Mouse (Mus musculus) heart, adult 18-20 months (tissue): ENCODE measurements at regions not wholly inside any gene's neighbourhood (a gene's known extent, or its start where the extent isn't known, plus 50 kb on each side); places are given as distances from the start of the nearest gene placed in this dataset.

Source experiments
- DNase-seq, 2 experiments: peaks; one replicate each; pipeline ENCODE4 v3.0.0; 2021 to 2022; ENCODE audit warnings: mixed read lengths in 1 of 2

DNA sequence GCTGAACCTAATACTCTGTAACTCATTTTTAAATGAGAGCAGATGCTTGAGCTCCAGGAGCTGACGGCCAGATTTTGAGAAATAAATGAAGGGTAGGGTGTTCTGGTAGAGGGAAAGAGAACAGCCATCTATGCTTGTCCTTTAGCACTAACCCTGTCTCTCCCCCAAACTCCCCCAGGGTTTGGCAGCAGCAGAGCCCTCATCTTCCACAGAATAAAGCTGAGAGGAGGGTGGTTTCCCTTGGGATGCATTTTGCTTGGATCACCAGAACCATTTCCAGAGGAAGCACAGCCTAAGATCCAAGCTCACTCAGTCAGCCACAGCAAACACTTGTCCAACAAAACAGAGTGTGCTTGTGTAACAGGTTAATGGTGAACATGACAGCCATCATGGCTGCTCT, 464.8 kb upstream of the Marcks start:
- peak; percentile 15 to 22 for DNase-seq

DNA sequence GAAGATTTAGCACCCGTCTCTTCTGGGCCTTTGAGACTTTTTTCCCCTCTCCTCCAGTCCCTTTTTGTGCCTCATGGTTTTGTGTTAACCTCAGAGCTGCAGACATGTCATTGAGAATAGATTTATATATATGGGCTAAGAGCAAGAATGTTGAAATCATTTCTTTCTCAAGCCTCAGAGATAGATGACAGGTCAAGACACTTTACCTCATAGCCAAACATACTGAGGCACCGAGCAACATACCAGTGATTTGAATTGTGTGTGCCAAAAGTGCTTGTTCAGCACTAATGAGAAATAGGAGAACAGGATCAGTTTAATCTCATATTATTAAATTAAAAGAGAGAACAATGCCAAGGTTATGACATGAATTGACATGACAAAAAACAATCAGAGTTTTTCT, 464.2 kb upstream of the Marcks start:
- no peak for DNase-seq

GRCm38 (mm10) chr10:37589889-37590288, 451.2 kb upstream of the Marcks start:
- DNase-seq, result no peak

- DNase-seq, result no peak
These were observed 450.3 kb upstream of the Marcks start for GRCm38 (mm10) chr10:37589009-37589408.

GRCm38 (mm10) chr10:37571171-37571570, 432.5 kb upstream of the Marcks start:
- DNase-seq, result no peak

- no peak for DNase-seq
These were observed 423.0 kb upstream of the Marcks start for GRCm38 (mm10) chr10:37561705-37562104.

DNA sequence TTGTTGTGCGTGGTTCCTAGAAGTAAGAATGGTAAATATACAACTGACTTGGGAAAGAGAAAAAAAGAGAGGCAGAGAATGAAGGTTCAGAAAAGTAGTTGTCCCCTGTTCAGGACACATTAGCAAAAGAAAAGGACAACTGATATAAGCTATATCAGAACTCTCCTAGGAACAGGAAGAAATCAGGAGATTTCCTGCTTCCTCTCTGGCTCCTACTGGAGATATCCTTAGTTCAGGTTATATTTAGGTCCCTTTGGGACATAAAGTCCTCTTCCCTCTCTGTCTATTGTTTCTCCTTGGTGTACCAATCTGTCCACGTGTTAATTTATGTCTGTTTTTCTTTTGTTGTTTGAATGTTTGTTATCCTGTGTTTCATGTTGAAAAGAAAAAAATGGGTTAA, 410.7 kb upstream of the Marcks start:
- DNase-seq, result no peak

- no peak for DNase-seq
These were observed 402.0 kb upstream of the Marcks start for GRCm38 (mm10) chr10:37540703-37541102.

DNA sequence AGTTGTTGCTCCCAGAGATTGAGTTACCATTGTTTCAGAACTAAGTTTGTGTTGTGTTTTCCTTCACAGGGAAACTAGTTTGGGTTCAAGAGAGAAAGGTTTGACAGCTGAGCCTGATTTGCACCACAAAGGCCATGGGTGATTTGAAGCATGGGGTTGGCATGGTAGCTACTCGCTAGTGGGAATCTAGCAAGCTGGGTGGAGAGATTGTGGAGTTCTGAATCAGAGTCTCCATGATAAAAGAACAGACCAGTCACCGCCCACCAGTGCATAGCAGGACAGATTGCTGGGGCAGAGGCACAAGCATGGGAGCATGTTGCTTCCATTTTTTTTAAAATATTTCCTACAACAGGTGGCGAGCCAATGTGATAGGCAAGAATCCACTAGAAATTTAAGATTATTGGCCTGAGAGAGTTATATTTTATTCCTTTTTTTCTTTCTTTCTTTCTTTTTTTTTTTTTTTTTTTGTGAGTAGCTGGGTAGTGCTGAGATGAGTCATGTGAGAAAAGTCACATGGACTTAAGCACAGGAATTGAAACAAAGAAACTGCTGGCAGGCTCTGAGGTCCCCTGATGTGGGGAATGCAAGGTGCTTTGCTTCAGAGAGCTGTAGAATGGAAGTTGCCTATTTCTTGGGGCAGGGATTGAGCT, 367.4 kb upstream of the Marcks start:
- no peak for DNase-seq

DNA sequence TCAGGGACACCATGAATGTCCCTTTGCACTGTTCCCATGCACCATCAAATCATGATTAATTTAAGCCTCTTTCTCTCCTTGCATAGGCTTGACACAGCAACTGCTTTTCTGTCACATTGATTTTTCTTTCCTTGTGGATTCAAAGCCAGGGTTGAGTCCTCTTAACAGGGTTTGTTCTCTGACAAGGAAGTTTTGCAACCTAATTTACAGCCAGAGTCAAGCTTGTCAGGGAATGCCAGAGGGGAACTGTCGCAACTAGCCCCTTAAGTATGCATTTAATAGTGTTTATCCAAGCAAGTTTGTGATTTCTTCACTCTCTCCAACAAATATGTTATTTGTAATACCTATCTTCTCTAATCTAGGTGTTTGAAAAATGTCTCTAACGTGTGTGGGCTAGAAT, 365.7 kb upstream of the Marcks start:
- DNase-seq, result no peak

DNA sequence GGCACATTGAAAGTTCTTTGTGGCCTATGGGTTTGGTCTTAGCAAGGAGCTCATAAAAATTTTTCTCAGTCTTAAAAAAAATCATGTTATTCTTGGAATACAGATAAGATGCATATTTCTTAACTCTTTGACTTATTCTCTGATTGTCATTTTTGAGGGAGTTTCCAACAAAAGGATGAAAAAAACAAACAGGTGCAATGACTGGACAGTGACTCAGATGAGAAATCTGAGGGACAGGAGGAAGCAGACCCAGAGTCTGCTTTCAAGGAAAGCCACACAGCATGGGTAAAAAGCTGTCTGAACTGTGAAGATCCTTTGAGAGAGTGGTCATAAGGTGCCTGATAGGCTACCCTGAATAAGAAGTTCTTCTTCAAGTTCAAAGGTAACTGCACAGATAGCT, 363.8 kb upstream of the Marcks start:
- no peak for DNase-seq

GRCm38 (mm10) chr10:37501043-37501442, 362.3 kb upstream of the Marcks start:
- DNase-seq, result no peak

GRCm38 (mm10) chr10:37495467-37495866, 356.7 kb upstream of the Marcks start:
- DNase-seq, result no peak

DNA sequence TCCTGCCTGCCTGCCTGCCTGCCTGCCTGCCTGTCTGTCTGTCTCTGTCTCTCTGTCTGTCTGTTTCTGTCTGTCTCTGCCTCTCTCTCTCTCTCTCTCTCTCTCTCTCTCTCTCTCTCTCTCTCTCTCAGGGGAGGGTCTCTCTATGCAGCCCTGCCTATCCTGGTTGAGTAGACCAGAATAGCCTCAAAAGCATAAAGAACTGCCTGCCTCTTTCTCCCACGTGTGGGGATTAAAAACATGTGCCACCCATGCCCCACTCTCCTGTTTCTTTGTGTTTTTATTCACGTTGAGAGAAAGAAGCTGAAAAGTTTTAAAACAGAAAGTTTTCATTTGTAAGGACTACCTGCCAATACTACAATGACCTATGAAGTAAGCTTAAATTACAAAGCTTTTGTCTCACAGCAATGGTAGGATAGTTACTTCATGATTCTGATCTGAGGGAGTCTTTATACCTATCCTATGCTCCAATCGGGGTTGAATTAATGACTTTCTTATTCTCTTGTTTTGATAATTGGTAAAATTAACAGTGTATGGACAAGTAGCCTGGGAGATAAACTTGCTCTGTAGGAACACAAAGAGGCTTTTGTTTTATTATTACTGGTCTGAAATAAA, 355.9 kb upstream of the Marcks start:
- no peak for DNase-seq

DNA sequence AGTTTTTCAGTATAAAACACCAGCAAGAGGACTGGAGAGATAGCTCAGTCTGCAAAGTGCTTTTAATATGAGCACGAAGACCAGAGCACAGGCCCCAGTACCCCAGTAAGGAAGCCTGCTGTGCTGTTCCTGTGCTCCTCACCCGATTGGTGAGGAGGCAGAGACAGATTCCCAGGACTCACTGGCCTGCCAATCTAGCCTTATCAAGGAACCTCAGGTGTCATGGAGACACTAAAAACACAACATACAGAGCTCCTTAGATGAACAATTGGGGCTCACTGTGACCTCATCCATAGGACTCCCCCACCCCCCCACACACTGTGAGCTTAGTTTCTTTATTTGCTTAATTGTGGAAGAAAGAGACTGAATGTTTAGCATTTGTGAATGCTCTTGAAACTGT, 355.4 kb upstream of the Marcks start:
- no peak for DNase-seq

DNA sequence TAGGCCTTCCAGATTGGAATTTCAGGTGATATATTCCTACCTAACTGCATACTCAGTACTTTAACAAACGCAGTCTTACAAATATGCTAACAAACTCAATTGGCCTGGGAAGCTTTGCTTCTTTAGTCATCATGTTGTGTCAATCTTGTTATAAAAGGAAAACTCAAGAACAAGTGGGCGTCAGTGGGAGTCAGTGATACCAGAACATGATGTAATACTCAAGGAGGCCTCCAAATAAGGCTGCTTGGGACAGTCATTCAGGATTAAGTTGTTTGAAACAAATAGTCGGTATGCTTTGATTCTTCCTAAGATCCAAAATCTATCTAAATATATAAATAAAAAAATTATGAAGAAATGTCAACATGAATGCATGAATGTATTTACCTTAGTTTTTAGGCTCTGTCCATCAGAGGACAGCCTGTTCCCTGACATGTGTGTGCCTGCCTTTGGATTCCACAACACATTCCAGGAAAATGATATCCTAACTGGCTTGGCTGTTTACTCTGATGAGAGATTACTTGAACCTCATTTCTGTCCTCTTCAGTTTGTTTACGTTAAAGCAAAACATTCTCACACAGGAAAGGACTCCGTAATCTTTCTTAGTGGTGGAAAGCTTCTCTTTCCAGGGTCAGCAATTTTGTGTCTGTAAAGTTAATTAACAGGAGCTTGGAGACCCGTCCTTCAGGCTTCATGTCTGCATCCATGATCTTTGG, 345.7 kb upstream of the Marcks start:
- DNase-seq, result peak; percentile 14 to 28

DNA sequence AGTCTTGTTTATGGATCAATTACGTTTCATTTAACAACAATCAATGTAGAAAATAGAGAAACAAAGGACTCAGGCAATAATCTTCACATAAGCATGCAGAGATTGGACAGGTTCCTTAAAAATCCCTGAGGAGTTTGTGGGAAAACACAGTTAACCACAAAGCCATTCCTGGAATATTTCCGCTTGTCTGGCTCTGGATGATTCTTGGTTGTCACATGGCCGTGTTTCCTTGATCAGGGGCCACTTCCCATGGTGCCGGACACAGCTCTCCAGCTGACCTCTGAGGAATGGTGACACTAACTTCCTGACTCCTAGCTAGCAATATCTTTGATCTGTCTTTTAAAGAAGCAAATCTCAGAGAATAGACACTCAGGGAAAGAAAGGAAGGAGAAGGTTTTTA, 344.8 kb upstream of the Marcks start:
- peak; percentile 58 to 82 for DNase-seq

DNA sequence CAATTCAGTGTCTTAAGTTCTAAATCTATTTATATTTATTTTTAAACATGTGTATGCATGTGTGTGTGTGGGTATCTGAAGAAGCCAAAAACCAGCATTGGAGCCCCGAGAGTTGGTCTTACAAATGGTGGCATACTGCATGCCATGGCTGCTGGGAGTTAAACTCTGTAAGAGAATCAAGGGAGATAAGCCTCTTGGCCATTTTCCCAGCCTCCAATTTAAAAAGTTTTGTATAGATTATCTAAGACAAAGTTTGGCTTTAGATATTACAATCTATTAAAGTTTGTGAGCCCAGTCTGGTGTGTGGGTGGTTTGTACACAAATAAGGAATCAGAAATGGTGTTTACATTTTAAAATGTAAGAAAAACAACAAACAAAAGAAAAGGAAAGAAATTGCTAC, 343.2 kb upstream of the Marcks start:
- DNase-seq, result no peak

DNA sequence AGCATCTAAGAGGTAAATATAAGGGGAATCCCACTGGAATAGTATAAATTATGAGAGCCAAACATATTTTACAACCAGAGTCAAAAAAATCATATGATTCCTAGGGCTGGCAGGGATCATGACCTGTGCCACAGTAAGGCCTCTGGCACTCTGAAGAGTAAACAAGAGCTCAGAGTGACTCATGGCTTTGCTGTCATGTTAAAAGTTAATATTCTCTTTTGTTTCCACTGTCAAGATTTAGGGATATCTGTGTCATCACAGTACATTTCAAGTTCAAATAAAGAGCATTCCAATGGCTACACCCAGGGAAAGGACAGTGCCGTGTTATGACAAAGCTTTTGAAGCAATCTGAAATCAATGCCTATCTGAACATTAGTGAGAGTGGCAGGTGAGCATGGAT, 341.6 kb upstream of the Marcks start:
- DNase-seq, result no peak

GRCm38 (mm10) chr10:37478108-37478507, 339.4 kb upstream of the Marcks start:
- peak in 1 of 2 experiments; percentile 22 for DNase-seq

DNA sequence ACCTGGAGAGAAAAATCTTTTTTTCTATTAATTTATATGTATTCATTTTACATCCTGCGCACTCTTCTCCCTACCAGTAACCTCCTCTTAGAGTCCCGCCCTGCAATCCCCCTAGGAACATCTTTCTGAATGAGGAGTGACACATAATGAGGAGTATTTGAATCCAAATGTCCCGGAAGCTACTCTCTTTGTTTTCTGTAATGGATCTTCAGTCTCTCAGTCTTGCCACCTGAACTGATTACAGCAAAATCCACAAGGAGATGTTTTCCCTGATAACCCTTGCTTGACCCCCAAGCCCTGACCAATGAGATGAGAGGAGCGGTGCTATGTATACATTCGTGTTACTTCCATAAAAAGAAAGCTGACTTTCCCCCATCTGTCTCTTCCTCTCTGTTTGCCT, 334.4 kb upstream of the Marcks start:
- no peak for DNase-seq

DNA sequence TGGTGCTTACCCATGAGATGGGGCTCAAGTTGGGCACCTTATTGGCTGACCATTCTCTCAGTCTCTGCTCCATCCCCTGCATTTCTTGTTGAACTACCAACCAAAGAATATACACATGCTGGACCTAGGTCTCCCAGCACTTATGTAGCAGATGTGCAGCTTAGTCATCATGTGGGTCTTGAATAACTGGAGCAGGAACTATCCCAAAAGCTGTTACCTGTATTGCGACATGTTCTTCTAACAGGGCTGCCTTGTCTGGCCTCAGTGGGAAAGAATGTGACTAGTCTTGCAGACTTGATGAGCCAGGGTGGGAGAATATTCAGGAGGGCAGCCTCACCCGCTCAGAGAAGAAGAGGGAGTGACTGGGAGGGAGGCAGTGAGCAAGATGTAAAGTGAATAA, 318.7 kb upstream of the Marcks start:
- DNase-seq, result no peak

DNA sequence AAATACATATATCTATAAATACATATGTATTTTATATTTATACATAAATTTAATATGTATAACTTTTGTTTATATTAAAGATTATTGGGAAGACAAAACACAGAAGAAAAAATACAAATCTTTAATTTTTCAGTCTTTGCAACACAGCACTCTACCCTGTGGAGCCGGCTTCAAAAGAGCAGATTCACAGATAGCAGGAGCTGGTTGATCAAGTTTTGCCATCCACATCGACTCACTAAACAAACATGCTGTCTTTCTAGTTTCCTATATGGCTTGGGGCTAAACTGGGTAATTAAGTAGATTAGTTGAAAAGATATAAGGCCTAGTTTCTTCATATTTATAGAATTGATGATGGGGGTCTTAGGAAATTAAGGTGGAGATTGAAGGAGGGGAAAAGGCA, 311.2 kb upstream of the Marcks start:
- DNase-seq, result no peak
